Comparison of ENCODE assay signal across 25 mouse cellular contexts in genomic region chr3:30051287-30051686, GRCm38 (mm10).
"Had no signal": no experiment of that assay in that cellular context is flagged by ENCODE, and none has a peak within 500 bp of the region (broad histone marks: within the 10 kb centered on the region; RNA-seq: fewer than 3 reads in every experiment).

No protein-coding gene starts in this region.

- H3K4me3 ChIP-seq: heart, embryonic 10.5 days; heart, embryonic 12.5 days; hindbrain, embryonic 10.5 days; hindbrain, embryonic 12.5 days; intestine, embryonic 15.5 days; kidney, embryonic 15.5 days; limb, embryonic 12.5 days had no signal

- H3K36me3 ChIP-seq: heart, embryonic 10.5 days; heart, embryonic 12.5 days; hindbrain, embryonic 10.5 days; hindbrain, embryonic 12.5 days; intestine, embryonic 15.5 days; kidney, embryonic 15.5 days; limb, embryonic 12.5 days had no signal

- H3K4me1 ChIP-seq: heart, embryonic 10.5 days; heart, embryonic 12.5 days; hindbrain, embryonic 10.5 days; hindbrain, embryonic 12.5 days; kidney, embryonic 15.5 days had no signal

- DNase-seq: gastrocnemius, postnatal 25 days; heart, adult 18-20 months; heart, postnatal 10 days; heart, postnatal 4 days; kidney, adult 11 months; kidney, adult 2 months; kidney, adult 9 months; kidney, postnatal 14 days; kidney, postnatal 36 days; layer of hippocampus, adult 9-11 months; layer of hippocampus, postnatal 36 days; left cerebral cortex, postnatal 4 days; liver had no signal

- H3K9ac ChIP-seq: heart, embryonic 12.5 days; hindbrain, embryonic 12.5 days; hindbrain, embryonic 14.5 days; intestine, embryonic 15.5 days; kidney, embryonic 15.5 days; limb, embryonic 12.5 days had no signal

- ATAC-seq: hindbrain, embryonic 16.5 days; inflammation-experienced regulatory T-cells, adult 6 months had no signal

- H3K27me3 ChIP-seq: heart, embryonic 12.5 days; hindbrain, embryonic 12.5 days; kidney, embryonic 15.5 days; limb, embryonic 12.5 days had no signal

- H3K9me3 ChIP-seq: heart, embryonic 10.5 days; heart, embryonic 12.5 days; hindbrain, embryonic 10.5 days; hindbrain, embryonic 12.5 days; intestine, embryonic 15.5 days; kidney, embryonic 15.5 days; limb, embryonic 12.5 days had no signal

- H3K27ac ChIP-seq: heart, embryonic 10.5 days; hindbrain, embryonic 10.5 days; hindbrain, embryonic 12.5 days; hindbrain, embryonic 14.5 days; intestine, embryonic 15.5 days; kidney, embryonic 15.5 days; kidney, postnatal 0 days; limb, embryonic 12.5 days had no signal

- H3K4me2 ChIP-seq: heart, embryonic 12.5 days; hindbrain, embryonic 12.5 days; hindbrain, embryonic 14.5 days; intestine, embryonic 15.5 days; kidney, embryonic 15.5 days; limb, embryonic 12.5 days; liver, embryonic 11.5 days had no signal
